Mouse (Mus musculus): Measurements from ENCODE around the gene Trim7.
"Not testable (repeated sequence)": the region's sequence is repeated elsewhere in the genome, so short reads cannot be mapped to it uniquely, and the experiment has no call there.

Gene Trim7

DNA sequence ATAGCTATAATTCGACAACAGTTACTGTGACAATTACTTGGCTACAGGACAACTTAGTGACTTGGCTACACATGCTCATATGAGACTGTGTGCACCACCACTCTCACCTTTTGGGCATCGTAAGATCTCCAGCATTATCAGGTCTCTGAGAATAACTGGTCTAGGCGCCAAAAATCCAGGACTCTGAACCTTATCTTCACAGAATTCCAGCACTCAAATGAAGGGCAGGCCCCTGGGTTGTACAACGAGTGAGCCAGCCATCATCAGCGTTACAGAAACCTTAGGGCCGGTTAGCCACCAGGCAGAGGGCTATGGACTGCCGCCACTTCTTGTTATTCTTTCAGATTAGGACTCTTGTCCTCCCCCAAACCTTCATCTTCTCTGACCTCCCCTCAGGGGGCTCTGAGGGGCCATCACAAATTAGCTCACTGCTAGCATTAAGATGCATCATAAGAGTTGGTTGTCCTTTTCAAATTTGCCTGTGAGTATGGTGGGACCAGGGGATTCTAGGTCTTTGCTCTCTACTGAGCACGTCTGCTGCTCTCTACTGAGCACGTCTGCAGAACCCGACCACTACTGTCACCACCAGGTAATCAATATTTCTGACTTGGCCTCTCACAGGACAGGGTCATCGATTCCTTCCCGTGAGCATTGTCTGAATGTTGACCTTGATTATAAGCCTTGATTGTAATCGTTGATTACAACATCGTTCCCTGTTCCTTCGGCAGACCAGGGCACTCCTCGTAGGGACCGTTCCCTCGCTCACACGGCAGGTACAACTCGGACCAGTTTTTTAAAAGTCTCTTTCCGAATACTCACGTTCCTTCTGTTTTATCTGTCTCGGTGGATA lies 26.9 kb downstream of the Trim7 start:
- no peak for DNase-seq

- DNase-seq = peak; percentile 95
Measured at GRCm38 (mm10) chr11:48853474-48854180, 27.7 kb downstream of the Trim7 start.

GRCm38 (mm10) chr11:48859014-48859413 lies 33.1 kb downstream of the Trim7 start:
- peak; percentile 89 for DNase-seq

- DNase-seq = no peak
Measured at GRCm38 (mm10) chr11:48862784-48863319, 36.9 kb downstream of the Trim7 start.

DNA sequence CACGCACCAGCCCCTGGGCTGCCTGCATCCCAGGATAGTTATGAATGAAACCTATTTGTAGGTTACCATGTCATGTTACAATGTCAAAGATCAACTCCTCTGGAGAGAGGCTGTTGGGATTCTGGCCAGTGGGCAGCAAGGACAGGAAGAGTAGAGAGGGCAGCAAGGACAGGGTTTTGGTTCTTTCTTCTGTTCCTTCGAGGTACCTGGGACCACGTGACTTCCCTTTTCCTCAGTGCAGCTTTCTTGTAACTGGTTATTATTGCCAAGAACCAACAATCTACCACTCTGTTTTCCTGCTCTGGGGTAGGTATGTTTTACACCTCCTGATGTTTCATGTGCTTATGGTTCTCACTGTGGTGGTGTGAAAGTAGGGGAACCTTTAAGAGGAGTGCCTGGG lies 37.9 kb downstream of the Trim7 start:
- no peak for DNase-seq

DNA sequence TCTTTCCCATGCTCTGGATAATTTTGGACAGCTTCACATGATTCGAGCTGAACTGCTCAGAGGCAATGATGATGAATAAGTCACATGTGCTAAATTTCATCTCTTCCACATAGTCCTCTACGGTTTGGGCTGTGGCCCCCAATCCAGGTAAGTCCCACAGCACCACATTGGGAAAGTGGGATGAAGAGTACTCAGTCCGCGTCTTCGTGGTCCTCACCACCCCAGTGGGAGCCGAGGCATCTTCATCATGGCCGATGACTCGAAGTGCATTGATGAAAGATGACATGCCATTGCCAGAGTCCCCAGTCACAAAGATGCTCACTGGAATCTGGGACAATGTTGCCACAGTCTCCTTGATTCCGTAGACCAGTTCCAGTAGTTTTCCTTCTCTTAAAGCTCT lies 40.5 kb downstream of the Trim7 start:
- DNase-seq = no peak

DNA sequence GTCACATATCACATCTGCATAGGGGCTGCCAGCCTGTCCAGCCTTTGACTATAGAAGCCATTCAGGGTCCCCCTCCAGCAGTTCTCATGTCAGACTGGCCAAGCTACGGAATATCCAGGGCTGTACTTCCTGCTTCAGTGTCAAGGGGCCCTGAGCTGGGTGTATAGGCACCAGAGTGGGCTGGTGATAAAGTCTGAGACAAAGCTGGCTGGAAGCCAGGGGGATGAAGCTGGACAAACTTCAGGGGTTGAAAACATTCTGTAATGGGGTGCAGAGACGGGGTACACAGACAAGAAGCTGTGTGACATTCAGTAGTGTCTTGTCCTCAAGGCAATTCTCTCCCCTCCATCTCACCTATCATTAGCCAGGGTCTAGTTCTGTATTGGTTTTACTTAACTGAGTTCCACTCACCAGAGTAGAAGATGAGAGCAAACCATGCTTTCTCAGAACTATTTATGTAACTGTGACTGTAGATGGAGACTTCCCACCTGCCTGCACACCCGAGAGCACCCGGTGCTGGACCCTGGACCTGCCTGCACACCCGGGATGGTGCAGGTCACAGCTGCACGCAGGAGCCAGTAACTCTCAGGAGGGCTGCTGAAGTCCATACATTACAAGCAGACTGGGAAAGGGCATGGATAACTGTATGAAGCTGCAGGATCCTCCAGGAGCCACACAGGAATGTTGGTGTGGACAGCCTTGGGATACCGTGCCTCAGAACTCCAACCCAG lies 43.6 kb downstream of the Trim7 start:
- DNase-seq = peak; percentile 31

GRCm38 (mm10) chr11:48870781-48871180 lies 44.8 kb downstream of the Trim7 start:
- DNase-seq = no peak

- peak; percentile 90 for DNase-seq
Measured at GRCm38 (mm10) chr11:48871201-48871772, 45.3 kb downstream of the Trim7 start, which contains the start of gene Irgm1. Gene Irgm1 (minus strand): TSS chr11:48871683.

- DNase-seq = peak; percentile 71
Measured at GRCm38 (mm10) chr11:48871817-48872541, 46.0 kb downstream of the Trim7 start.

DNA sequence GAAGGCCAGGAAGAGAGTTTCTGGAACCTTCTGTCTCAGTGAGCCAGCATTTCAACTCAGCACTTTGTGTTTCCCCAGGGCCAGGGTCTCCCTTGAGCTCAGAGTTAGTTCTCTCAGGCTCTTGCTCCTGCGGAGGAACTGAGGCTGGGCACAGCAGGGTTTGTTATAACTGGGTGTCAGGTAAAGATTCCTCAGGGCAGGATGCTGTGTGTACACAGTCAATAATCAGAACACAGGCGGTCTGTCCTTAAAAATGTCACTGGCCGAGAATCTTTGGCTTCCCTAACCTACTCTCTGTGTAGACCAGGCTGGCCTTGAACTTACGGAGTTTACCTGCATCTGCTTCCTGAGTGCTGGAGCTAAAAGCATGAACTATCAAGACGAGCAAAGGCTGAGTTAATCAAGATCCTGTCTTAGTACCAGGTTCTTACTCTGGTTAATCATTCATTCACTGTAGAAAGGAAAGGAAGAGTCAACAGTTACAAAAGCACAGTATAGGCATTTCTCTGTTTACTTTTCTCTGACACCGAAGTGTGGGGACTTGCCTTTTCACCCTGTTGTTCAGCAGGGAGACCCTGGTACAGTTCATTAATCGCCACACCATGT lies 46.9 kb downstream of the Trim7 start:
- no peak for DNase-seq

DNA sequence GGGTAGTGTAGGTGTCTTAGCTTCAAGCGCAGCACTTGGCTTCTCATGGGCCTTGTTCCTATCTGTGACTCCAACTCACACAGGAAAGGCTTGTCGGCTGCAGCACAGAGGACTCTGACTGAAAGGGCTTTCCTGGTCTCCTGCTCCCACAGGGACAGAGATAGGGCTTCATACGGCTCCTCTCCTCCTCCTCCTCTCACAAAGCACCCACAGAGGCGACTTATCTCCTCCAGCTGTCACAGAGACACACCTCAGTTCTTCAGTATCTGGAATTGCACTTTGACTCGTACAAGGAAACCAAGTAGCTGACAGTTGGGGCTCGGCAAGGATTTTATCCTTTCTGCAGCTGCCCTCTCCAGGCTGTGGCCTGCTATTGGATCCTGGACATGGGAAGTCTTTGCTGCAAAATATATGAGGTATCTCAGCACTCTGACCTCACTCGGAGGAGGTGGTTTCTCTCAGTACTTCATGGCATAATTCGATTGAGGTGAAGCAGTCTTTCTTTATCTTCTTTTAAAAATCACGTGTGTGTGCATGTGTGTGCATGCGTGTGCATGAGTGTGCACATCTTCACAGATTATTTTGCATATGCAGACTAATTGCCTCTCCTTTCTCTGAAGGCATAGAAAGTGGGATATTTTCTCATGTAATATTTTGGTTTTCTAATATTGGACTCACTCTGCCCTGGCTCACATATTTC lies 47.8 kb downstream of the Trim7 start:
- no peak for DNase-seq

DNA sequence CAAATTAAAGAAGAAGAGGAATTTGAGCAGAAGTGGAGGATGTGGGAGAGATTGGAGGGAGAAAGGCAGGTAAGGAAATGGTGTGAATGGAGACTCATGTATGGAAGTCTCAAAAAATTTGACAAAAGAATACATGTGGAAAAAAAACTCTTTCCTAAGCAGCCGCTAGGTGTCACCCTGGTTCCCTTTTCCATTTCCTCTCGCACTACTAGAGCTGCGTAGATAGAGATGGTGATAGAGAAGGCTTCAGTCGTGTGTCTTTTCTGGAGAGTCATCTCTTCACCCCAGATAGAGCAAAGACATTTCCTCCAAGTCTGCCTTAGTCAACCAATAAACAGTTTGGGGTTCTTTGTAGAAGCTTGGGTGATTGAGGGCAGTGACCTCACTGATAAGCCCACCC lies 48.5 kb downstream of the Trim7 start:
- peak; percentile 75 for DNase-seq

DNA sequence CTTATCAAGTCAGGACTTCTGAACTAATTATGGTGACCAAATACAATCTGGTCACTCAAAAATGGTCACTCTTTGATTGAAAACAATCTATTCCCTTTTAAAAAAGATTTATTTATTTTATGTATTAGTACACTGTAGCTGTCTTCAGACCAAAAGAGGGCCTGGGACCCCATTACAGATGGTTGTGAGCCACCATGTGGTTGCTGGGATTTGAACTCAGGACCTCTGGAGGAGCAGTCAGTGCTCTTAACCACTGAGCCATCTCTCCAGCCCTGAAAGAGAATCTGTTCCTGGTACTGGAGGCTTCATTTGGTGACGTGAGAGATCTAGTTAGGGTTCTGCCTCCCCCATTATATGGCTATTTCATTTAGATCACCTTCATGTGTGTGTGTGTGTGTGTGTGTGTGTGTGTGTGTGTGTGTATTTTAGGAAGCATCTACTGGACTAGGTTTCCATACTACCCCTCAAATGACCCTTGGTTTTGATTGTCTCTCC lies 49.5 kb downstream of the Trim7 start:
- not testable (repeated sequence) for DNase-seq

GRCm38 (mm10) chr11:48876680-48877079 lies 50.7 kb downstream of the Trim7 start:
- DNase-seq = no peak

- DNase-seq = no peak
Measured at GRCm38 (mm10) chr11:48898812-48899431, 73.0 kb downstream of the Trim7 start.

GRCm38 (mm10) chr11:48900654-48901566 lies 75.0 kb downstream of the Trim7 start:
- peak; percentile 30 for DNase-seq

- not testable (repeated sequence) for DNase-seq
Measured at GRCm38 (mm10) chr11:48901567-48901930, 75.6 kb downstream of the Trim7 start.
